Mouse (Mus musculus): ENCODE measurements at regions not wholly inside any gene's neighbourhood (a gene's known extent, or its start where the extent isn't known, plus 50 kb on each side); places are given as distances from the start of the nearest gene placed in this dataset.
A peak's percentile ranks its signal among the peaks of the same experiment; 100 is the strongest.
"Not testable (repeated sequence)": the region's sequence is repeated elsewhere in the genome, so short reads cannot be mapped to it uniquely, and the experiment has no call there.

GRCm38 (mm10) chr15:84616880-84617279 lies 52.5 kb upstream of the Prr5 start:
- DNase-seq, result peak; percentile 78
- peaks cover 19% of the 10 kb centered on the region; the same call in 1 of the 2 replicates for H3K4me1 ChIP-seq (ENCODE audit: control insufficient read depth, insufficient read depth, low read length)
- not testable (repeated sequence) for H3K27ac ChIP-seq (replicated peaks; ENCODE audit: low read depth, low read length); ATAC-seq (ENCODE audit: low FRiP score, low TSS enrichment); H3K9me3 ChIP-seq (ENCODE audit: control insufficient read depth, low read length); H3K27me3 ChIP-seq (ENCODE audit: control insufficient read depth, insufficient read depth, low read length); H3K4me2 ChIP-seq (ENCODE audit: low read length); H3K9ac ChIP-seq (replicated peaks; ENCODE audit: low read length); H3K4me3 ChIP-seq (replicated peaks; ENCODE audit: low read depth, low read length); H3K36me3 ChIP-seq (ENCODE audit: control insufficient read depth, insufficient read depth, low read length)
- 8% methylated on average over 8 of the region's 8 CpGs for WGBS

- Histone ChIP-seq H3K9ac (replicated peaks; ENCODE audit: low read length) (0 out of 2 replicates have a peak overlapping the region, but pooled peaks have one; percentile 16), H3K27me3 (ENCODE audit: control insufficient read depth, insufficient read depth, low read length) (peaks cover 8% of the 10 kb centered on the region; the same call in 1 of the 2 replicates), H3K9me3 (ENCODE audit: control insufficient read depth, low read length) (no peaks in the 10 kb centered on the region), H3K4me2 (ENCODE audit: low read length) (no peak overlapping the region), H3K36me3 (ENCODE audit: control insufficient read depth, insufficient read depth, low read length) (no peaks in the 10 kb centered on the region), H3K4me1 (ENCODE audit: control insufficient read depth, insufficient read depth, low read length) (peaks cover 9% of the 10 kb centered on the region), H3K27ac (replicated peaks; ENCODE audit: low read depth, low read length) (0 out of 2 replicates have a peak overlapping the region, but pooled peaks have one; percentile 27), H3K4me3 (replicated peaks; ENCODE audit: low read depth, low read length) (no peak overlapping the region)
- peak; percentile 75; the same call in 1 of the 2 replicates for ATAC-seq (ENCODE audit: low FRiP score, low TSS enrichment)
- DNase-seq, result peak; percentile 93
- 54% methylated on average over 17 of the region's 17 CpGs for WGBS
Observed at GRCm38 (mm10) chr15:84613536-84614527, 55.6 kb upstream of the Prr5 start.

GRCm38 (mm10) chr15:84612961-84613360 lies 55.3 kb upstream of the Rtl6 start:
- Histone ChIP-seq H3K9me3 (ENCODE audit: control insufficient read depth, low read length) (no peaks in the 10 kb centered on the region), H3K36me3 (ENCODE audit: control insufficient read depth, insufficient read depth, low read length) (no peaks in the 10 kb centered on the region), H3K27me3 (ENCODE audit: control insufficient read depth, insufficient read depth, low read length) (peaks cover 8% of the 10 kb centered on the region; the same call in 1 of the 2 replicates), H3K4me1 (ENCODE audit: control insufficient read depth, insufficient read depth, low read length) (peaks cover 9% of the 10 kb centered on the region), H3K4me2 (ENCODE audit: low read length) (no peak overlapping the region), H3K9ac (replicated peaks; ENCODE audit: low read length) (0 out of 2 replicates have a peak overlapping the region, but pooled peaks have one; percentile 16), H3K27ac (replicated peaks; ENCODE audit: low read depth, low read length) (0 out of 2 replicates have a peak overlapping the region, but pooled peaks have one; percentile 27), H3K4me3 (replicated peaks; ENCODE audit: low read depth, low read length) (no peak overlapping the region)
- DNase-seq (no peak), ATAC-seq (ENCODE audit: low FRiP score, low TSS enrichment) (0 out of 2 replicates have a peak, but pooled peaks have one; percentile 15)
- WGBS, result 14% methylated on average over 2 of the region's 2 CpGs

- H3K27me3 ChIP-seq (ENCODE audit: control insufficient read depth, insufficient read depth, low read length), result peaks cover 2% of the 10 kb centered on the region; the same call in 1 of the 2 replicates
- no peaks in the 10 kb centered on the region for H3K36me3 ChIP-seq (ENCODE audit: control insufficient read depth, insufficient read depth, low read length)
- no peak overlapping the region for H3K4me2 ChIP-seq (ENCODE audit: low read length)
- H3K9me3 ChIP-seq (ENCODE audit: control insufficient read depth, low read length), result no peaks in the 10 kb centered on the region
- H3K9ac ChIP-seq (replicated peaks; ENCODE audit: low read length), result no peak overlapping the region
- WGBS, result 62% methylated on average over 15 of the region's 15 CpGs
- H3K27ac ChIP-seq (replicated peaks; ENCODE audit: low read depth, low read length), result no peak overlapping the region
- peaks cover 9% of the 10 kb centered on the region for H3K4me1 ChIP-seq (ENCODE audit: control insufficient read depth, insufficient read depth, low read length)
- DNase-seq (no peak), ATAC-seq (ENCODE audit: low FRiP score, low TSS enrichment) (no peak)
- no peak overlapping the region for H3K4me3 ChIP-seq (replicated peaks; ENCODE audit: low read depth, low read length)
Observed at GRCm38 (mm10) chr15:84609825-84610442, 52.3 kb upstream of the Rtl6 start.

GRCm38 (mm10) chr15:84609063-84609462 lies 51.4 kb upstream of the Rtl6 start:
- peaks cover 8% of the 10 kb centered on the region for H3K4me1 ChIP-seq (ENCODE audit: control insufficient read depth, insufficient read depth, low read length)
- WGBS, result 83% methylated on average over 5 of the region's 5 CpGs
- H3K27me3 ChIP-seq (ENCODE audit: control insufficient read depth, insufficient read depth, low read length), result no peaks in the 10 kb centered on the region
- no peak overlapping the region for H3K4me3 ChIP-seq (replicated peaks; ENCODE audit: low read depth, low read length)
- ATAC-seq (ENCODE audit: low FRiP score, low TSS enrichment), result no peak
- no peaks in the 10 kb centered on the region for H3K9me3 ChIP-seq (ENCODE audit: control insufficient read depth, low read length)
- no peak overlapping the region for H3K27ac ChIP-seq (replicated peaks; ENCODE audit: low read depth, low read length)
- H3K4me2 ChIP-seq (ENCODE audit: low read length), result no peak overlapping the region
- no peaks in the 10 kb centered on the region for H3K36me3 ChIP-seq (ENCODE audit: control insufficient read depth, insufficient read depth, low read length)
- no peak overlapping the region for H3K9ac ChIP-seq (replicated peaks; ENCODE audit: low read length)
- DNase-seq, result no peak
